ENCODE assay signal across 29 mouse cellular contexts in the genomic region with DNA sequence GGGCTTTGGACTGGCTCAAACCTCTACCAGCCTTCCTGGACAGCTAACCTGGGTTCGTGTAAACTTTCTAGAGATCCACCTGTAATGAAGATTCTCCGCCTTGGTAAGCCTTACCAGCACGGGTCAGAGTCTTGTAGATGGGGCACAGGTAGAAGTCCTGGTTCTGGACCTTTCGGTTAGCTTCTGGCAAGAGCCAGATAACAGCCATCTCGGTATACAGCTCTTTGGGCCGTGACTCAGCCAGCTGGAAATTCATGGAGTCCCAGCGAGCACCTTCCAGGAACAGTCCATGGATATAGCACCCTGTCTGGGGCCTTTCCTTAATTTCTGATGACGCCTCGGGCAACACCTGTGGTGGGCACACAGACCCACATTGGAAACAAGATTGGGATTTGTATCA. TPM values are rescaled to one million over a fixed set of nuclear protein-coding genes. Genes with fewer than 3 reads are reported as not detected.
DNase-seq lines count a peak whose midpoint lies in the region; ATAC-seq and TF ChIP-seq lines count a peak whose summit lies in the region.
"Had no signal": no experiment of that assay in that cellular context is flagged by ENCODE, and none has a peak within 500 bp of the region (broad histone marks: within the 10 kb centered on the region; RNA-seq: fewer than 3 reads in every experiment).

No protein-coding gene starts in this region.

- no peak for TF ChIP-seq POLR2A in MEL (IDR thresholded peaks at IDR 0.05; ENCODE audit: control insufficient read depth in 1 of 2, insufficient read depth in 1 of 2, low read depth in 1 of 2, low read length in 2 of 2, poor library complexity in 1 of 2)

- H3K36me3 ChIP-seq in G1E (replicated peaks) (peaks cover 74% of the 10 kb centered on the region), MEL (ENCODE audit: control insufficient read depth in 1 of 2, insufficient read depth in 2 of 2, low read length in 2 of 2) (peaks cover 0 to 20% of the 10 kb centered on the region in 2 experiments)
- peaks cover 56% of the 10 kb centered on the region for H3K36me3 ChIP-seq in liver, embryonic 13.5 days

- no peaks in the 10 kb centered on the region for H3K79me2 ChIP-seq in MEL (ENCODE audit: control insufficient read depth, insufficient read depth, low read length, poor library complexity)

- TF ChIP-seq EP300 in MEL (IDR thresholded peaks at IDR 0.05; ENCODE audit: low read depth in 1 of 2, low read length in 2 of 2): peak in 1 of 2 experiments; percentile 31; a peak in 1 of 4 replicates

- 52% methylated on average over 9 of the region's 9 CpGs for WGBS in liver, embryonic 13.5 days (ENCODE audit: insufficient replicate concordance)

- H3K9me3 ChIP-seq in G1E (replicated peaks): no peaks in the 10 kb centered on the region
- no peaks in the 10 kb centered on the region for H3K9me3 ChIP-seq in MEL (replicated peaks; ENCODE audit: insufficient read depth, low read length)
- H3K9me3 ChIP-seq in liver, embryonic 13.5 days (replicated peaks): no peaks in the 10 kb centered on the region
- H3K9me3 ChIP-seq: forebrain, embryonic 10.5 days; megakaryocyte, embryonic 14.5 days; midbrain, embryonic 12.5 days; neural tube, embryonic 12.5 days had no signal

- peaks cover 3% of the 10 kb centered on the region for H3K27me3 ChIP-seq in G1E (ENCODE audit: insufficient read depth, low read length)
- H3K27me3 ChIP-seq in MEL (ENCODE audit: control insufficient read depth in 1 of 2, insufficient read depth in 2 of 2, low read length in 2 of 2): no peaks in the 10 kb centered on the region
- H3K27me3 ChIP-seq in liver, embryonic 13.5 days: no peaks in the 10 kb centered on the region
- H3K27me3 ChIP-seq: CH12.LX; midbrain, embryonic 12.5 days; neural tube, embryonic 12.5 days; Patski had no signal

- peak overlapping the region; percentile 58 for H3K9ac ChIP-seq in MEL (ENCODE audit: control insufficient read depth, low read depth, low read length, poor library complexity, severe bottlenecking)
- peak overlapping the region; percentile 67 for H3K9ac ChIP-seq in liver, embryonic 13.5 days
- H3K9ac ChIP-seq: midbrain, embryonic 12.5 days; neural tube, embryonic 12.5 days had no signal

- H3K4me2 ChIP-seq in liver, embryonic 13.5 days: peak overlapping the region; percentile 64
- H3K4me2 ChIP-seq: midbrain, embryonic 12.5 days; neural tube, embryonic 12.5 days had no signal

- TF ChIP-seq CTCF in G1E (IDR thresholded peaks at IDR 0.05; ENCODE audit: low read depth, low read length) (no peak), MEL (IDR thresholded peaks at IDR 0.05 in 2 of 3, conservative IDR thresholded peaks at IDR 0.05 in 1 of 3; ENCODE audit: control insufficient read depth in 1 of 3, insufficient read depth in 1 of 3, low read depth in 2 of 3, low read length in 3 of 3, poor library complexity in 1 of 3, severe bottlenecking in 1 of 3) (no peak)

- no peak for ATAC-seq in G1E (ENCODE audit: extremely low read depth, insufficient number of reproducible peaks, low FRiP score, poor library complexity, severe bottlenecking)
- ATAC-seq in erythroblast, adult 5-6 weeks (replicated peaks; ENCODE audit: low FRiP score, poor library complexity, severe bottlenecking): 0 out of 2 replicates have a peak, but pooled peaks have one; percentile 17
- peak; percentile 70 for ATAC-seq in liver, embryonic 13.5 days (ENCODE audit: low read depth)
- ATAC-seq: forebrain, embryonic 16.5 days; hindbrain, embryonic 16.5 days; lung, postnatal 0 days; Patski had no signal

- no peak for DNase-seq in G1E (ENCODE audit: low spot score)
- no peak for DNase-seq in MEL (ENCODE audit: low read depth, low spot score)
- peak; percentile 55 for DNase-seq in liver, embryonic 13.5 days
- no peak for DNase-seq in ovary, postnatal 14 days (ENCODE audit: low spot score)
- no peak for DNase-seq in lung, adult 18-20 months
- DNase-seq in right cerebral cortex, adult 18-20 months: no peak
- DNase-seq in cerebellum, postnatal 14 days: no peak
- DNase-seq: adrenal gland, postnatal 10 days; B cell, adult 2 months; cerebellum, adult 2 months; cerebellum, postnatal 36 days; gastrocnemius, postnatal 10 days; kidney, adult 8-10 months; layer of hippocampus, adult 9-11 months; lung, postnatal 4 days; thymus, adult 2 months had no signal

- no peak for TF ChIP-seq RAD21 in MEL (IDR thresholded peaks at IDR 0.05; ENCODE audit: low read depth, low read length)

- H3K4me3 ChIP-seq in G1E (ENCODE audit: low read depth, low read length) (peak overlapping the region; percentile 53; the same call in 1 of the 2 replicates), MEL (ENCODE audit: control insufficient read depth in 1 of 2, insufficient read depth in 1 of 2, low read depth in 2 of 2, low read length in 2 of 2) (peak overlapping the region in 1 of 2 experiments; percentile 35; a peak in 2 of 4 replicates)
- H3K4me3 ChIP-seq in liver, embryonic 13.5 days (replicated peaks): peak overlapping the region; percentile 29
- H3K4me3 ChIP-seq: forebrain, embryonic 10.5 days; megakaryocyte, embryonic 14.5 days; midbrain, embryonic 12.5 days; myocyte; neural tube, embryonic 12.5 days had no signal

- peak overlapping the region; percentile 98 for H3K27ac ChIP-seq in MEL (ENCODE audit: control insufficient read depth, low read depth, low read length)
- H3K27ac ChIP-seq in liver, embryonic 13.5 days: peak overlapping the region; percentile 98
- H3K27ac ChIP-seq: forebrain, embryonic 10.5 days; kidney, postnatal 0 days; midbrain, embryonic 12.5 days; neural tube, embryonic 12.5 days had no signal

- H3K4me1 ChIP-seq in G1E (ENCODE audit: insufficient read depth, low read depth, low read length) (peaks cover 49% of the 10 kb centered on the region), MEL (ENCODE audit: control insufficient read depth in 1 of 2, insufficient read depth in 2 of 2, low read length in 2 of 2) (peaks cover 12 to 25% of the 10 kb centered on the region in 2 experiments)
- H3K4me1 ChIP-seq in liver, embryonic 13.5 days (replicated peaks): peaks cover 45% of the 10 kb centered on the region
- H3K4me1 ChIP-seq: forebrain, embryonic 10.5 days; midbrain, embryonic 12.5 days; neural tube, embryonic 12.5 days had no signal

TF ChIP-seq in MEL, 35 proteins besides CTCF, POLR2A, EP300 and RAD21 (continues in another document):
- no peak for TF ChIP-seq TBP (IDR thresholded peaks at IDR 0.05; ENCODE audit: low read depth, low read length)
- no peak for TF ChIP-seq MYB (IDR thresholded peaks at IDR 0.05; ENCODE audit: low read depth, low read length)
- 0 out of 2 replicates have a peak, but pooled peaks have one; percentile 19 for TF ChIP-seq TAL1 (IDR thresholded peaks at IDR 0.05; ENCODE audit: low read length)

RNA-seq across cellular contexts. Expression of a gene that starts 9.7 kb away (rescaled TPM):
- total RNA-seq in G1E (2014; fragmentation: Nextera tagmentation): 26.4 and 47.0 TPM in 2 replicates
- 42.5 and 45.9 TPM in 2 replicates for total RNA-seq in G1E (2017)
- polyA plus RNA-seq in G1E (2012): 65.7 and 66.3 TPM in 2 replicates
- 70.1 and 85.4 TPM in 2 replicates for total RNA-seq in MEL (2012; rRNA removed)
- polyA plus RNA-seq in MEL (2012; ENCODE audit: insufficient read depth in 1 of 2, insufficient read length in 2 of 2, low read depth in 1 of 2, low replicate concordance in 2 of 2, missing spikeins in 1 of 2): 100 to 1,000 TPM; 112 to 177 TPM
- total RNA-seq in erythroblast, adult 5-6 weeks (2015; ENCODE audit: low replicate concordance): 4.0 and 11.1 TPM in 2 replicates
- total RNA-seq in erythroblast, adult 5-6 weeks (2017; ENCODE audit: low replicate concordance): 22.9 and 32.1 TPM in 2 replicates
- 39.5 and 44.2 TPM in 2 replicates for polyA plus RNA-seq in liver, embryonic 13.5 days (2015; fragmentation: Nextera tagmentation; extraction: Ambion mirVana)

RNA-seq across cellular contexts. Expression of a gene that starts 9.8 kb away (rescaled TPM):
- total RNA-seq in G1E (2014; fragmentation: Nextera tagmentation) (11.7 and 13.2 TPM in 2 replicates), G1E (2017) (5.8 and 6.5 TPM in 2 replicates), MEL (2012; rRNA removed) (6.0 and 6.7 TPM in 2 replicates)
- polyA plus RNA-seq in G1E (2012) (1.7 and 1.9 TPM in 2 replicates), MEL (2012; ENCODE audit: insufficient read depth in 1 of 2, insufficient read length in 2 of 2, low read depth in 1 of 2, low replicate concordance in 2 of 2, missing spikeins in 1 of 2) (1 to 10 TPM in 1 of 2 experiments, not detected in 1; 7.6 TPM)
- 4.8 and 11.5 TPM in 2 replicates for total RNA-seq in erythroblast, adult 5-6 weeks (2015; ENCODE audit: low replicate concordance)
- 2.5 and 4.8 TPM in 2 replicates for total RNA-seq in erythroblast, adult 5-6 weeks (2017; ENCODE audit: low replicate concordance)
- polyA plus RNA-seq in liver, embryonic 13.5 days (2015; fragmentation: Nextera tagmentation; extraction: Ambion mirVana): 8.4 and 8.6 TPM in 2 replicates

RNA-seq across cellular contexts. Expression of a gene that starts 43.3 kb away (rescaled TPM):
- total RNA-seq in G1E (2014; fragmentation: Nextera tagmentation): not detected in 2 replicates
- 0.11 TPM in 1 of 2 replicates, not detected in the other for total RNA-seq in G1E (2017)
- polyA plus RNA-seq in G1E (2012): not detected in 2 replicates
- 0.03 and 0.04 TPM in 2 replicates for total RNA-seq in MEL (2012; rRNA removed)
- under 1 TPM in 1 of 2 experiments, not detected in 1; 0.25 TPM for polyA plus RNA-seq in MEL (2012; ENCODE audit: insufficient read depth in 1 of 2, insufficient read length in 2 of 2, low read depth in 1 of 2, low replicate concordance in 2 of 2, missing spikeins in 1 of 2)
- not detected in 2 replicates for total RNA-seq in erythroblast, adult 5-6 weeks (2015; ENCODE audit: low replicate concordance)
- total RNA-seq in erythroblast, adult 5-6 weeks (2017; ENCODE audit: low replicate concordance): not detected in 2 replicates
- polyA plus RNA-seq in liver, embryonic 13.5 days (2015; fragmentation: Nextera tagmentation; extraction: Ambion mirVana): 0.02 and 0.05 TPM in 2 replicates

RNA-seq across cellular contexts. Expression of a gene that starts 44.2 kb away (rescaled TPM):
- total RNA-seq in G1E (2014; fragmentation: Nextera tagmentation) (287 and 312 TPM in 2 replicates), G1E (2017) (83.8 and 87.1 TPM in 2 replicates), MEL (2012; rRNA removed) (49.1 and 53.0 TPM in 2 replicates)
- polyA plus RNA-seq in G1E (2012) (173 and 201 TPM in 2 replicates), MEL (2012; ENCODE audit: insufficient read depth in 1 of 2, insufficient read length in 2 of 2, low read depth in 1 of 2, low replicate concordance in 2 of 2, missing spikeins in 1 of 2) (100 to 1,000 TPM in 1 of 2 experiments, not detected in 1; 154 TPM)
- total RNA-seq in erythroblast, adult 5-6 weeks (2015; ENCODE audit: low replicate concordance): 30.2 and 34.1 TPM in 2 replicates
- 19.5 and 21.8 TPM in 2 replicates for total RNA-seq in erythroblast, adult 5-6 weeks (2017; ENCODE audit: low replicate concordance)
- polyA plus RNA-seq in liver, embryonic 13.5 days (2015; fragmentation: Nextera tagmentation; extraction: Ambion mirVana): 77.9 and 84.9 TPM in 2 replicates

RNA-seq across cellular contexts. Expression of a gene that starts 52.8 kb away (rescaled TPM):
- 3.3 TPM in 1 of 2 replicates, not detected in the other for total RNA-seq in G1E (2014; fragmentation: Nextera tagmentation)
- 1.1 TPM in 1 of 2 replicates, not detected in the other for total RNA-seq in G1E (2017)
- polyA plus RNA-seq in G1E (2012): 0.08 TPM in 1 of 2 replicates, not detected in the other
- not detected in 2 replicates for total RNA-seq in MEL (2012; rRNA removed)
- under 1 TPM in 1 of 2 experiments, not detected in 1; 0.19 TPM for polyA plus RNA-seq in MEL (2012; ENCODE audit: insufficient read depth in 1 of 2, insufficient read length in 2 of 2, low read depth in 1 of 2, low replicate concordance in 2 of 2, missing spikeins in 1 of 2)
- total RNA-seq in erythroblast, adult 5-6 weeks (2015; ENCODE audit: low replicate concordance): not detected in 2 replicates
- total RNA-seq in erythroblast, adult 5-6 weeks (2017; ENCODE audit: low replicate concordance): not detected in 2 replicates
- polyA plus RNA-seq in liver, embryonic 13.5 days (2015; fragmentation: Nextera tagmentation; extraction: Ambion mirVana): 21.1 and 25.3 TPM in 2 replicates
- polyA plus RNA-seq: liver, adult 2 months had no signal
